Mouse (Mus musculus): ENCODE data around the gene Amot.

- TF ChIP-seq CTCF (IDR thresholded peaks at IDR 0.05; ENCODE audit: low read depth, low read length) (no peak), GATA1 (IDR thresholded peaks at IDR 0.05; ENCODE audit: borderline replicate concordance, low read length) (no peak), POLR2AphosphoS5 (IDR thresholded peaks at IDR 0.05; ENCODE audit: insufficient replicate concordance, low read depth, low read length) (no peak), GATA2 (IDR thresholded peaks at IDR 0.05; ENCODE audit: borderline replicate concordance, low read depth, low read length) (no peak), TAL1 (conservative IDR thresholded peaks at IDR 0.05; ENCODE audit: low read depth, low read length) (no peak)
Measured at GRCm38 (mm10) chrX:145406052-145406451, 98.9 kb downstream of the Amot start.
